Mouse (Mus musculus) MEL (cell line): ENCODE results near the gene Ldb1.

Experiments used
- MAFK ChIP-seq: IDR thresholded peaks from 2 replicates; pipeline ENCODE4 v1.6.1; 2011; ENCODE audit warnings: low read depth, mild to moderate bottlenecking, low read length, improper control_type of control experiment, borderline replicate concordance
- MYB ChIP-seq: IDR thresholded peaks from 2 replicates; pipeline ENCODE4 v1.6.1; 2011; ENCODE audit warnings: mild to moderate bottlenecking, low read depth, low read length, improper control_type of control experiment
- POLR2A ChIP-seq, 2 experiments: IDR thresholded peaks; 2 replicates each; pipeline ENCODE4 v1.6.1; 2011 to 2012; ENCODE audit warnings: low read length in 2 of 2, mild to moderate bottlenecking in 2 of 2, control low read depth in 1 of 2, improper control_type of control experiment in 1 of 2, low read depth in 1 of 2, moderate library complexity in 1 of 2; ENCODE audit not compliant: control insufficient read depth in 1 of 2, insufficient read depth in 1 of 2, poor library complexity in 1 of 2
- SIN3A ChIP-seq: IDR thresholded peaks from 2 replicates; pipeline ENCODE4 v1.6.1; 2012; ENCODE audit warnings: low read length, improper control_type of control experiment, inconsistent platforms
- USF1 ChIP-seq: IDR thresholded peaks from 2 replicates; pipeline ENCODE4 v1.6.1; 2014; ENCODE audit warnings: low read depth, mild to moderate bottlenecking, inconsistent platforms, low read length, improper control_type of control experiment, moderate library complexity
- ZKSCAN1 ChIP-seq: IDR thresholded peaks from 2 replicates; pipeline ENCODE4 v1.6.1; 2012; ENCODE audit warnings: low read depth, mild to moderate bottlenecking, inconsistent platforms, low read length, improper control_type of control experiment, moderate library complexity
- ZNF384 ChIP-seq: IDR thresholded peaks from 2 replicates; pipeline ENCODE4 v1.6.1; 2012; ENCODE audit warnings: low read depth, mild to moderate bottlenecking, inconsistent platforms, low read length, improper control_type of control experiment

GRCm38 (mm10) chr19:46038851-46039260 is 6.2 kb downstream of the Ldb1 start:
- no peak for TF ChIP-seq USF1
- TF ChIP-seq POLR2A (IDR thresholded peaks at IDR 0.05; ENCODE audit: control insufficient read depth in 1 of 2, insufficient read depth in 1 of 2, low read depth in 1 of 2, low read length in 2 of 2, poor library complexity in 1 of 2): peak in 1 of 2 experiments; percentile 39; a peak in 1 of 4 replicates
- TF ChIP-seq MAFK: no peak
- TF ChIP-seq ZNF384: no peak
- TF ChIP-seq SIN3A: no peak
- TF ChIP-seq ZKSCAN1: no peak
- TF ChIP-seq MYB: no peak
